9 mouse cellular contexts compared by ENCODE assay signal in the genomic region with DNA sequence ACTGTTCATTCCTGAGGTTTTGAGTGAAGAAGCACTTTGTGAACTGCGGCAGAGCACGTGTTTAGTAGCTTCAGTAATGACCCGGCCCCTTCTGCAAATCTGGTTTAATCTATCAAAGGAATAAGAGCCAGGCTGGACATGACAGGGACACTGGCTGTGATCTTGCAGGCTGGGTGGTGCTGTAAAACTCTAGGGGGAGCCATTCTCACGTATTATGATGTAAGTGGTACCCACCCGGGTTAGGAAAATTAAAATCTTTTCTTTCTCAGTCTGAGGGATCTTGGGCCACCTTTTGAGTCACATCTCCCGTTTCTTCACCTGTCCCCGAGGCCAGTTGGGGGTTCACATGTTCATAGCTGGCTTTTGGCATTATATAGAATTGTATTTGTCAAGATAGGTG.
A peak's percentile ranks its signal among the peaks of the same experiment; 100 is the strongest.
DNase-seq lines count a peak whose midpoint lies in the region; ATAC-seq and TF ChIP-seq lines count a peak whose summit lies in the region.
"Had no signal": no experiment of that assay in that cellular context is flagged by ENCODE, and none has a peak within 500 bp of the region (broad histone marks: within the 10 kb centered on the region; RNA-seq: fewer than 3 reads in every experiment).

No protein-coding gene starts in this region.

- no peaks in the 10 kb centered on the region for H3K27me3 ChIP-seq in ES-Bruce4 (ENCODE audit: control insufficient read depth, insufficient read depth, low read length, poor library complexity, severe bottlenecking)
- H3K27me3 ChIP-seq in hindbrain, embryonic 15.5 days: no peaks in the 10 kb centered on the region
- no peaks in the 10 kb centered on the region for H3K27me3 ChIP-seq in thymus, adult 2 months (ENCODE audit: control insufficient read depth, insufficient read depth, low read length)

- no peak for TF ChIP-seq EP300 in ES-Bruce4 (IDR thresholded peaks at IDR 0.05; ENCODE audit: insufficient read depth, low read depth, low read length)

- DNase-seq in kidney, postnatal 4 days: peak; percentile 32 to 44
- no peak for DNase-seq in kidney, adult 18-20 months
- DNase-seq in cerebellum, adult 8-10 months: peak; percentile 56
- no peak for DNase-seq in urinary bladder, postnatal 10 days (ENCODE audit: low spot score)
- DNase-seq in adrenal gland, postnatal 4 days (ENCODE audit: low spot score in 2 of 2): no peak
- DNase-seq in thymus, adult 2 months: no peak

- no peak overlapping the region for H3K27ac ChIP-seq in ES-Bruce4 (ENCODE audit: insufficient read depth, low read length)
- H3K27ac ChIP-seq in hindbrain, embryonic 15.5 days (replicated peaks): no peak overlapping the region
- H3K27ac ChIP-seq in thymus, adult 2 months (ENCODE audit: control insufficient read depth, insufficient read depth, low read length): no peak overlapping the region

- H3K9ac ChIP-seq in ES-Bruce4 (ENCODE audit: low read depth, poor library complexity, severe bottlenecking): no peak overlapping the region
- H3K9ac ChIP-seq in hindbrain, embryonic 15.5 days: no peak overlapping the region

- no peak overlapping the region for H3K4me2 ChIP-seq in hindbrain, embryonic 15.5 days
- H3K4me2 ChIP-seq: liver, embryonic 11.5 days had no signal

- 31% methylated on average over 7 of the region's 7 CpGs for WGBS in hindbrain, embryonic 15.5 days
- 42% methylated on average over 7 of the region's 7 CpGs for WGBS in thymus, adult 2 months

- peak; percentile 13 for TF ChIP-seq CTCF in ES-Bruce4 (IDR thresholded peaks at IDR 0.05; ENCODE audit: low read depth, low read length)
- no peak for TF ChIP-seq CTCF in thymus, adult 2 months (IDR thresholded peaks at IDR 0.05; ENCODE audit: borderline replicate concordance, control insufficient read depth, extremely low read depth, insufficient read depth, low read length, poor library complexity)

- H3K4me1 ChIP-seq in ES-Bruce4 (ENCODE audit: control insufficient read depth, insufficient read depth, low read length): no peaks in the 10 kb centered on the region
- peaks cover 20% of the 10 kb centered on the region for H3K4me1 ChIP-seq in hindbrain, embryonic 15.5 days (replicated peaks)
- no peaks in the 10 kb centered on the region for H3K4me1 ChIP-seq in thymus, adult 2 months (replicated peaks; ENCODE audit: control insufficient read depth, insufficient read depth, low read length)

- no peak for TF ChIP-seq POLR2A in ES-Bruce4 (IDR thresholded peaks at IDR 0.05; ENCODE audit: insufficient read depth, low read length)
- no peak for TF ChIP-seq POLR2A in thymus, adult 2 months (IDR thresholded peaks at IDR 0.05; ENCODE audit: control insufficient read depth, extremely low read depth, insufficient read depth, low read length, poor library complexity)

- H3K9me3 ChIP-seq in ES-Bruce4 (replicated peaks; ENCODE audit: control insufficient read depth, insufficient read depth, low read length, poor library complexity, severe bottlenecking): no peaks in the 10 kb centered on the region
- no peaks in the 10 kb centered on the region for H3K9me3 ChIP-seq in hindbrain, embryonic 15.5 days

- no peaks in the 10 kb centered on the region for H3K36me3 ChIP-seq in ES-Bruce4 (ENCODE audit: control insufficient read depth, insufficient read depth, low read length, poor library complexity, severe bottlenecking)
- H3K36me3 ChIP-seq in hindbrain, embryonic 15.5 days: no peaks in the 10 kb centered on the region
- H3K36me3 ChIP-seq in thymus, adult 2 months (ENCODE audit: control insufficient read depth, insufficient read depth, low read length): no peaks in the 10 kb centered on the region

- peak; percentile 67; the same call in 1 of the 2 replicates for ATAC-seq in hindbrain, embryonic 15.5 days (ENCODE audit: low FRiP score, low read depth)

- H3K4me3 ChIP-seq in ES-Bruce4 (ENCODE audit: low read depth, low read length): no peak overlapping the region
- no peak overlapping the region for H3K4me3 ChIP-seq in hindbrain, embryonic 15.5 days
- H3K4me3 ChIP-seq in thymus, adult 2 months (ENCODE audit: control insufficient read depth, insufficient read depth, low read length): no peak overlapping the region

Comparison
In these comparisons a context has a peak if more than half of its experiments do, and no peak if none do; other contexts are left out.
1. DNase-seq: peak in kidney, postnatal 4 days (2 of 2) and cerebellum, adult 8-10 months (single experiment); none in kidney, adult 18-20 months (single experiment), urinary bladder, postnatal 10 days (single experiment), adrenal gland, postnatal 4 days (0 of 2) and thymus, adult 2 months (single experiment).